Mouse (Mus musculus): Measurements from ENCODE around the gene Olfr910. TPM values are rescaled to one million over a fixed set of nuclear protein-coding genes. Genes with fewer than 3 reads are reported as not detected.

Gene Olfr910
- polyA plus RNA-seq (2012; rRNA removed) = not detected in 2 replicates

DNA sequence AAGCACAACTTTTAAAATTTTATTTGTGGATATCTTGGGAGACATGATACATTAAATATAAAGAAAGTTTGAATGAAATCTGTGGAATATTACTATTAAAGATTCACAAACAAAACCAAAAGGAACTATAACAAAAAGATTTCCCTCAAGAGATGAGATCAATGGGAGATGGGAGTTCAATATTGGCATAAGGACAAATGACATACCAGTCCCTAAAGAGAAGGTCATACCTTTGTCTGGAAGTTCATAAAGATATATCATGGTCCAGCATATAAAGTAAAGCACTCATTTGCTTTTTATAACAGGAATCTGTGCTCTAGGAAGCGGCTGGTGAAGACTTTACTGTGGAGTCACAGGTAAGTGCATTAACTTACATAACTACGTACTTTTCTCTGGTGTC is at the start of gene Olfr910:
Gene Olfr910 (plus strand): TSS at position 301 of the 400 bp plus-strand sequence.

DNA sequence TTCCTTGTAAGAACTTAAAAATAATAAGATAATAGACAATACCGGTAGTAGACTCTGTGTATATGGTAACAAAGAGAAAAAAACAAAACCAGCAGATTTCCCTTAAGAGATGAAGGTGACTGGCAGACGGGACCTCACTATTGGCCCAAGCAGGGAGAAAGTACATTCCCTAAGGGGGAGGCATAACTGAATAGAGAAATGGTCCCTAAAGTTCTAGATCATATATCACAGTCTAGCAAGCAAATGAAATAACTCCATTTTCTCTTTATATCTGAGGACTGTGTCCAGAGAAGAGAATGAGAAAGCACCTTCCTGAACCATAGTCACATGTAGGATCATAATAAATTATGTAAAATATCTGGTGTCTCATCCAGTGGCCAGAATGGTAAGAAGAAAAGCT is 42.1 kb upstream of the Olfr910 start, which contains the start of gene Olfr907:
Gene Olfr907 (plus strand): TSS at position 301 of the 400 bp plus-strand sequence.

DNA sequence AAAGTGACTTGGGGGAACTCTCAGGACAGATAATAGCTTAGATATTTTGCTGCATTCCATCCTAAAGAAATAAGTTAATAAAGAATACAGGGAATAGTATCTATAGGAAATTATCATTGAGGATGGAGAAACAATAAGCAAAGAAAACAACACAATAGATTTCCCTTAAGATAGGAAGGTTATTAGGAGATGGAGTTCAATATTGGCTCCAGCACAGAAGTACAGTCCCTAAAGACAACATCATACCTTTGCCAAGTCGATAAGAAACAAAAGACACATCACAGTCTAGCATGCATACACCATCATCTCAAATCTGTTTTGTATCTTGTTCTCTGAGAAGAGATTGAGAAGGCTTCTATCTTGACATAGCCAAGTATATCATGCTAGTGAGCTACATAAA is 16.4 kb upstream of the Olfr910 start, which contains the start of gene Olfr911-ps1:
Gene Olfr911-ps1 (plus strand): TSS at position 301 of the 400 bp plus-strand sequence.

DNA sequence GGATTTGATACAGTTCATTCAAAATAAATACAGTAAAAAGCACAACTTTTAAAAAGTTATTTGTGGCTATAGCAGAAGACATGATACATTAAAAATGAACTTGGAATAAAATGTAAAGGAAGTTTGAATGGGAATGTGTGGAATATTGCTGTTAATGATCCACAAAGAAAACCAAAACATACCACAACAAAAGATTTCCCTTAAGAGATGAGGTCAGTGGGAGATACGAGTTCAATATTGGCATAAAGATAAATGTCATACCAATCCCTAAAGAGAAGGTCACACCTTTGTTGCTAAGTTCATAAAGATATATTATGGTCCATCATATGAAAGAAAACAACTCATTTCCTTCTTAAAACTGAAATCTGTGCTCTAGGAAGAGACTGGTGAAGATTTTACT is 42.2 kb downstream of the Olfr910 start, which contains the start of gene Olfr912:
Gene Olfr912 (plus strand): TSS at position 301 of the 400 bp plus-strand sequence.

Other genes starting within 250 kb of the Olfr910 start
- not detected in 2 replicates for gene Olfr896-ps1, start 246.7 kb upstream of the Olfr910 start, polyA plus RNA-seq (2012; rRNA removed)
- gene Olfr25, start 208.8 kb upstream of the Olfr910 start, polyA plus RNA-seq (2012; rRNA removed) = not detected in 2 replicates
- gene Olfr898, start 189.4 kb upstream of the Olfr910 start, polyA plus RNA-seq (2012; rRNA removed) = not detected in 2 replicates
- gene Olfr250, start 171.0 kb upstream of the Olfr910 start, polyA plus RNA-seq (2012; rRNA removed) = not detected in 2 replicates
- not detected in 2 replicates for gene Olfr251, start 160.8 kb upstream of the Olfr910 start, polyA plus RNA-seq (2012; rRNA removed)
- not detected in 2 replicates for gene Olfr147, start 136.2 kb upstream of the Olfr910 start, polyA plus RNA-seq (2012; rRNA removed)
- not detected in 2 replicates for gene Olfr901, start 108.4 kb upstream of the Olfr910 start, polyA plus RNA-seq (2012; rRNA removed)
- gene Olfr902, start 90.2 kb upstream of the Olfr910 start, polyA plus RNA-seq (2012; rRNA removed) = not detected in 2 replicates
- gene Olfr904, start 74.7 kb upstream of the Olfr910 start, polyA plus RNA-seq (2012; rRNA removed) = not detected in 2 replicates
- not detected in 2 replicates for gene Olfr905, start 66.7 kb upstream of the Olfr910 start, polyA plus RNA-seq (2012; rRNA removed)
- gene Olfr906, start 50.8 kb upstream of the Olfr910 start, polyA plus RNA-seq (2012; rRNA removed) = not detected in 2 replicates
- not detected in 2 replicates for gene Olfr907, start 42.0 kb upstream of the Olfr910 start, polyA plus RNA-seq (2012; rRNA removed)
- gene Olfr911-ps1, start 16.3 kb upstream of the Olfr910 start, polyA plus RNA-seq (2012; rRNA removed) = not detected in 2 replicates
- gene Olfr912, start 42.3 kb downstream of the Olfr910 start, polyA plus RNA-seq (2012; rRNA removed) = not detected in 2 replicates
- gene Olfr913, start 54.9 kb downstream of the Olfr910 start, polyA plus RNA-seq (2012; rRNA removed) = not detected in 2 replicates
- not detected in 2 replicates for gene Olfr914, start 67.3 kb downstream of the Olfr910 start, polyA plus RNA-seq (2012; rRNA removed)
- gene Olfr916, start 122.0 kb downstream of the Olfr910 start, polyA plus RNA-seq (2012; rRNA removed) = not detected in 2 replicates
- gene Olfr917, start 128.0 kb downstream of the Olfr910 start, polyA plus RNA-seq (2012; rRNA removed) = not detected in 2 replicates
- not detected in 2 replicates for gene Olfr918, start 136.8 kb downstream of the Olfr910 start, polyA plus RNA-seq (2012; rRNA removed)
- not detected in 2 replicates for gene Olfr919, start 165.8 kb downstream of the Olfr910 start, polyA plus RNA-seq (2012; rRNA removed)
- 7.7 and 7.8 TPM in 2 replicates for gene Vwa5a, start 180.4 kb downstream of the Olfr910 start, polyA plus RNA-seq (2012; rRNA removed)
- 0.08 and 0.09 TPM in 2 replicates for gene Olfr920, start 214.4 kb downstream of the Olfr910 start, polyA plus RNA-seq (2012; rRNA removed)
- not detected in 2 replicates for gene Olfr921, start 235.2 kb downstream of the Olfr910 start, polyA plus RNA-seq (2012; rRNA removed)

All from liver, embryonic 18 days (tissue).